ENCODE assay signal across 18 mouse cellular contexts in the genomic region with DNA sequence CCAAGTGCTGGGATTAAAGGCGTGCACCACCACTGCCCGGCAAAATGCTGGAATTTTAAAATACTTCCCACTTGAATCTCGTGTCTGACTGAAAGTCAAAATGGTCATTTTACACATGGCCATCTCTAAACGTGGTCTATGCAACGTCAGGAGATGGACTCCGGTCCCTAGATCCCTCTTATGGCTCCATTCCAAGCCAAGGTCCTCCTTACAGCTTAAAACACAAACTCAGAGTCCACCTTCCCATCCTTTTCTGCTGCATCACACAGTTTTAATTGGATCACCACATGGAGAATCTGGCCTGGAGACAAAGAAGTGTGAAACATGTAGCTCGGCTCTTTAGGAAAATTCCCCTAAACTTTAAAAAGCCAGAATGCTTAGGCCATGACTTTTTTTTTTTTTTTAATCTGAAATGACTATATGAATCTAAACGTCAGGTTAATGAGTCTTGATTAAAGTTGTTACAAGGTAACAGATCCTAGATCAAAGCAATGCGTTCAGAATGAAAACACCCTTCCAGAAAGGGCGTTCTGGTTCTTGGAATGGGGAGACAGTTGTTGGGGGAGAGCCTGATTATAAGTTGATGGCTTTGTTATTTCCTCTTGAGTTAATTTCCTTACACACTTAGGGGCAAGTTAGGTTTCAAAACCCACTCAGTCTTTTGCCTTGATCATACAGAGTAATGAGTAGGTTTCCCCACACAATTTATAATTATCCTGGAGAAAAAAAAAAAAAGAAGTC. TPM values are rescaled to one million over a fixed set of nuclear protein-coding genes. Genes with fewer than 3 reads are reported as not detected.
DNase-seq lines count a peak whose midpoint lies in the region; ATAC-seq and TF ChIP-seq lines count a peak whose summit lies in the region.
"Had no signal": no experiment of that assay in that cellular context is flagged by ENCODE, and none has a peak within 500 bp of the region (broad histone marks: within the 10 kb centered on the region; RNA-seq: fewer than 3 reads in every experiment).

No protein-coding gene starts in this region.

- WGBS in kidney, embryonic 14.5 days, result 84% methylated on average over 10 of the region's 10 CpGs
- 60% methylated on average over 10 of the region's 10 CpGs for WGBS in liver, embryonic 15.5 days (ENCODE audit: insufficient replicate concordance)

- no peak for ATAC-seq in kidney, embryonic 14.5 days (ENCODE audit: low FRiP score, low TSS enrichment)
- no peak for ATAC-seq in liver, embryonic 15.5 days (ENCODE audit: insufficient read depth)
- ATAC-seq: forebrain, embryonic 16.5 days had no signal

- H3K4me1 ChIP-seq in kidney, embryonic 14.5 days (ENCODE audit: control insufficient read depth, insufficient read depth, low read length), result peaks cover 7% of the 10 kb centered on the region; the same call in 1 of the 2 replicates
- peaks cover 69% of the 10 kb centered on the region for H3K4me1 ChIP-seq in bone marrow macrophage, adult 2 months (ENCODE audit: control insufficient read depth, insufficient read depth, low read length)
- peaks cover 100% of the 10 kb centered on the region for H3K4me1 ChIP-seq in liver, embryonic 15.5 days (replicated peaks)
- H3K4me1 ChIP-seq: hindbrain, embryonic 12.5 days; neural tube, embryonic 12.5 days had no signal

- no peak for TF ChIP-seq POLR2A in bone marrow macrophage, adult 2 months (IDR thresholded peaks at IDR 0.05; ENCODE audit: borderline replicate concordance, low read depth, low read length)

- H3K4me2 ChIP-seq in kidney, embryonic 14.5 days (replicated peaks; ENCODE audit: low read depth, low read length), result no peak overlapping the region
- peak overlapping the region; percentile 49 for H3K4me2 ChIP-seq in liver, embryonic 15.5 days
- H3K4me2 ChIP-seq: embryonic facial prominence, embryonic 12.5 days; hindbrain, embryonic 12.5 days; neural tube, embryonic 12.5 days; stomach, embryonic 15.5 days had no signal

- no peak overlapping the region for H3K4me3 ChIP-seq in kidney, embryonic 14.5 days (ENCODE audit: low read length)
- no peak overlapping the region for H3K4me3 ChIP-seq in bone marrow macrophage, adult 2 months (ENCODE audit: insufficient read depth, low read length)
- no peak overlapping the region for H3K4me3 ChIP-seq in liver, embryonic 15.5 days (replicated peaks)
- H3K4me3 ChIP-seq: embryonic facial prominence, embryonic 12.5 days; hindbrain, embryonic 12.5 days; layer of hippocampus, adult 2 months; left cerebral cortex, adult 2 months; neural tube, embryonic 12.5 days; stomach, embryonic 15.5 days had no signal

- no peak for TF ChIP-seq CTCF in bone marrow macrophage, adult 2 months (IDR thresholded peaks at IDR 0.05; ENCODE audit: low read depth, low read length)

- peak; percentile 77 for DNase-seq in kidney, adult 9 months
- DNase-seq in NIH3T3 (ENCODE audit: low read depth) (peak; percentile 46), adipocyte (ENCODE audit: low spot score) (no peak)
- no peak for DNase-seq in adrenal gland, adult 18-20 months (ENCODE audit: low spot score in 2 of 2)
- DNase-seq: adrenal gland, adult 2 months; cerebellum, adult 2 months; right cerebral cortex, postnatal 14 days; thymus, adult 2 months had no signal

- H3K27me3 ChIP-seq in kidney, embryonic 14.5 days (ENCODE audit: control insufficient read depth, insufficient read depth, low read length), result no peaks in the 10 kb centered on the region
- H3K27me3 ChIP-seq in liver, embryonic 15.5 days, result no peaks in the 10 kb centered on the region
- H3K27me3 ChIP-seq: embryonic facial prominence, embryonic 12.5 days; hindbrain, embryonic 12.5 days; neural tube, embryonic 12.5 days; stomach, embryonic 15.5 days had no signal

- H3K36me3 ChIP-seq in kidney, embryonic 14.5 days (ENCODE audit: control insufficient read depth, insufficient read depth, low read length), result no peaks in the 10 kb centered on the region
- no peaks in the 10 kb centered on the region for H3K36me3 ChIP-seq in liver, embryonic 15.5 days (replicated peaks)
- H3K36me3 ChIP-seq: hindbrain, embryonic 12.5 days; neural tube, embryonic 12.5 days; stomach, embryonic 15.5 days had no signal

- no peaks in the 10 kb centered on the region for H3K9me3 ChIP-seq in kidney, embryonic 14.5 days (ENCODE audit: control insufficient read depth, low read length)
- no peaks in the 10 kb centered on the region for H3K9me3 ChIP-seq in liver, embryonic 15.5 days (replicated peaks)
- H3K9me3 ChIP-seq: embryonic facial prominence, embryonic 12.5 days; hindbrain, embryonic 12.5 days; neural tube, embryonic 12.5 days; stomach, embryonic 15.5 days had no signal

- H3K9ac ChIP-seq in kidney, embryonic 14.5 days (ENCODE audit: low read depth, low read length), result no peak overlapping the region
- H3K9ac ChIP-seq in liver, embryonic 15.5 days, result no peak overlapping the region
- H3K9ac ChIP-seq: embryonic facial prominence, embryonic 12.5 days; hindbrain, embryonic 12.5 days; neural tube, embryonic 12.5 days; stomach, embryonic 15.5 days had no signal

- no peak overlapping the region for H3K27ac ChIP-seq in kidney, embryonic 14.5 days (ENCODE audit: low read depth, low read length)
- H3K27ac ChIP-seq in bone marrow macrophage, adult 2 months (ENCODE audit: insufficient read depth, low read depth, low read length), result peak overlapping the region; percentile 71
- H3K27ac ChIP-seq in liver, embryonic 15.5 days (replicated peaks), result peak overlapping the region; percentile 90
- H3K27ac ChIP-seq: embryonic facial prominence, embryonic 12.5 days; hindbrain, embryonic 12.5 days; layer of hippocampus, adult 2 months; left cerebral cortex, adult 2 months; neural tube, embryonic 12.5 days; stomach, embryonic 15.5 days had no signal

RNA-seq across cellular contexts. Expression of gene Emilin2, which starts 22.8 kb away (rescaled TPM):
- polyA plus RNA-seq in kidney, embryonic 14.5 days (2014; fragmentation: Nextera tagmentation; extraction: Ambion mirVana), result 2.0 and 2.7 TPM in 2 replicates
- 72.4 and 102 TPM in 2 replicates for polyA plus RNA-seq in bone marrow macrophage, adult 2 months (2012; ENCODE audit: insufficient read depth, insufficient read length, missing spikeins)
- polyA plus RNA-seq in liver, embryonic 15.5 days (2015; fragmentation: Nextera tagmentation; extraction: Ambion mirVana), result 23.9 and 29.7 TPM in 2 replicates
- total RNA-seq in adrenal gland, adult 18-20 months (2021), result 10 to 100 TPM in 1 of 2 experiments, 1 to 10 TPM in 1; 4.8 to 11.4 TPM

Comparison
In these comparisons a context has a peak if more than half of its experiments do, and no peak if none do; other contexts are left out.
1. DNase-seq: peak in kidney, adult 9 months (single experiment) and NIH3T3 (single experiment); none in adrenal gland, adult 18-20 months (0 of 2) and adipocyte (single experiment).